Mouse (Mus musculus) heart, postnatal 10 days (tissue): Measurements from ENCODE around the gene Enpp3. TPM values are rescaled to one million over a fixed set of nuclear protein-coding genes. Genes with fewer than 3 reads are reported as not detected.

Experiments
- total RNA-seq, 2 experiments: library from RNA; stranded (reverse); gene quantifications; 2 replicates each; pipeline ENCODE4 v1.2.3; 2021

Enpp3 gene
- total RNA-seq, 2 experiments from 2014 or later: 7.6 to 8.3 TPM

Other genes starting within 250 kb of the Enpp3 start
- 10 to 100 TPM; 68.0 to 97.9 TPM for gene Ccn2, start 247.4 kb downstream of the Enpp3 start, total RNA-seq
- 1 to 10 TPM; 6.4 to 6.5 TPM for gene Enpp1, start 130.7 kb downstream of the Enpp3 start, total RNA-seq
- 10 to 100 TPM; 18.7 to 19.9 TPM for gene Med23, start 27.2 kb upstream of the Enpp3 start, total RNA-seq
- gene Arg1, start 84.7 kb upstream of the Enpp3 start, total RNA-seq: not detected